Mouse (Mus musculus): ENCODE data around the gene Sstr5.
A peak's percentile ranks its signal among the peaks of the same experiment; 100 is the strongest.

Sstr5 gene

DNA sequence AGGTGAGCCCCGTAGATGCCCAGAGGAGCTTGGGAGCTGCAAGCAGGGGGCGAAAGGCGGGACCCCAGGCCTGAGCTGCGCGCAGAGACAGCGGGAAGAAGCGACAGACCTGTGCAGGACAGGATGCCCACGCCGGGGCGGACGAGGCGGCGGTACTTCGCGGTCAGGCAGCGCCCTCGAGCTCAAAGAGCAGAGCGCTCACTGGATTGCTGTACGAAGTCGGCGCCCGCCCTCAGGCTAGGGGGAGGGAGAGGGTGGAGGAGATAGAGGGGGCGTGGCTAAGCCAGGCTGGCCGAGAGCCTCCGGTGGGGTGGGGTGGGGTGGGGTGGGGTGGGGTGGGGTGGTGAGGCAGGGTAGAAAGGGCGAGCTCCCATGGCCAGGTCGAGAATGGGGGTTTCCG, at the start of gene Sstr5:
Gene Sstr5 (minus strand): TSS at position 276 of the 400 bp plus-strand sequence.
- peak; percentile 36 for DNase-seq

DNA sequence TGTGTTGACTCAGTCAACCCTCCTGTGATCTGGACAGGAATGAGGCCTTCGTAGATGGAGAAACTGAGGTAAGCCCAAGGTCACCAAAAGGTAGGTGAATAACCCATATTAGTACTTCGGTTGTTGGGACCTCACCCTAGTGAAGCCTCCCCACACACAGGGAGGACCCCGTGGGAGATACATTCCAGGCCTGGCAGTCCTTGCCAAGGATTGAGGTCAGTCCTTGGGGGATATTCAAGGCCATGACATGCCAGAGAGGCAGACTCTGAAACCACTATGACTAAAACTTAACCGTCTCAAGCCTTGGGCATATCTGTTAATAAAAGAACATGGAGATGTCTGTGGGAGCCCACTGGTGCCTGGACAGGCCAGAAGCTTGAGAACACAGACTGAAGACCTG, 44.7 kb upstream of the Sstr5 start:
- no peak for DNase-seq

DNA sequence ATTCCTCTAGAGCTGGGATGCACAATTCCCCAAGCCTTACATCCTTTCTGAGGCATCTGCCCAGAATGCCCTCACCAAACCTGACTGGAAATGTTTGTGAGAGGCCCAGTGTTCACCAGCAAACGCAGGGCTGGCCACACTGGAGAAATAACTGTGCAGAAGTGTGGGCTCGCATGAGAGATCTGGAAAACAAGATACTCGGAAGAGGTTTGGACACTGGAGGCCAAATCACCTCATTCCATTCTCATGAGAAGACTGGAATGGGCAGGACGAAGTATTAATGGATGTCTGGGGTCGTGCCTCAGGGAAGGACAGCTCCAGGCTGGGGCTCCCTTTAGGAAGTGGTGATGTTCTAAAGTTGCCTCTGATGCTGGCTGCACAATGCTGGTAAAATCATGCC, 43.6 kb upstream of the Sstr5 start:
- no peak for DNase-seq

DNA sequence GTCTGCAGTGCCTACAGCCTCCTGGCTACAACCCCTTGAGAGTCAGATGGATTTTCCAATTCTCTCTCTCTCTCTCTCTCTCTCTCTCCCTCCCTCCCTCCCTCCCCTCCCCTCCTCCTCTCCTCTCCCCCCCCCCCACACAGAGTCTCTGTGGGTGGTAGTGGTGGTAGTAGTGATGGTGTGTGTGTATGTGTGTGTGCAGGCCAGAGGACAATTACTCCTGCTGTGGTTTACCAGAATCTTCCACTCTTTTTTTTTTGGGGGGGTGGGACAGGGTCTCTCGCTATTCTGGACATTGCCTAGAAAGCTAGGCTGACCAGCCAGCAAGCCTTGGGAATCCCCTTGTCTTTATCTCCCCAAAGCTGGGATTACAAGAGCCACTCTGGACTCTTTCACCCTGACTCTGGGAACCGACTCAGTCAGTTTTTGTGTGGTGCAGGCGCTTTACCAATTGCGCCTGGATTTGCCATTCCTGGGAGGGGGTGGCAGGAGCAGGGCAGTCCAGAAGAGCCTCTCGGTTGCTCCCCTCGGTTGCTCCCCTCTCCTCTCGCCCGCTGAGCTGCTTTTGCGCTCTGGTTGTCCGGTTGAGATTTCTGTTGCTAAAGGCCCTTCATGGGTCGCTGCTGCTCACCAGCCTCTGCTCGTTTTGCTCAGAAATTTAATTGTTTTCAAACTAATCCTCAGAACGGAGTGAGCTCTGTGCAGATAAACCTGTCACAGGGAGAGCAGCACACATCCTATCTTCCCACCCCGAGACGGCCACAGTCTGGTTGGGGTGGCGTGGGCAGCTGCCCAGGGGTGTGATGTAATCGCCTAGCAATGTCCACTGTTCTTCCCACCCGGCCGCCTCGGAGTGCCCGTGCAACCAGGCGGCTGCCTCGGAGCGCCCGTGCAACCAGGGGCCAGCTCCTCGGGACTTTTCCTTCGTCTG, 42.1 kb upstream of the Sstr5 start:
- DNase-seq, result no peak

DNA sequence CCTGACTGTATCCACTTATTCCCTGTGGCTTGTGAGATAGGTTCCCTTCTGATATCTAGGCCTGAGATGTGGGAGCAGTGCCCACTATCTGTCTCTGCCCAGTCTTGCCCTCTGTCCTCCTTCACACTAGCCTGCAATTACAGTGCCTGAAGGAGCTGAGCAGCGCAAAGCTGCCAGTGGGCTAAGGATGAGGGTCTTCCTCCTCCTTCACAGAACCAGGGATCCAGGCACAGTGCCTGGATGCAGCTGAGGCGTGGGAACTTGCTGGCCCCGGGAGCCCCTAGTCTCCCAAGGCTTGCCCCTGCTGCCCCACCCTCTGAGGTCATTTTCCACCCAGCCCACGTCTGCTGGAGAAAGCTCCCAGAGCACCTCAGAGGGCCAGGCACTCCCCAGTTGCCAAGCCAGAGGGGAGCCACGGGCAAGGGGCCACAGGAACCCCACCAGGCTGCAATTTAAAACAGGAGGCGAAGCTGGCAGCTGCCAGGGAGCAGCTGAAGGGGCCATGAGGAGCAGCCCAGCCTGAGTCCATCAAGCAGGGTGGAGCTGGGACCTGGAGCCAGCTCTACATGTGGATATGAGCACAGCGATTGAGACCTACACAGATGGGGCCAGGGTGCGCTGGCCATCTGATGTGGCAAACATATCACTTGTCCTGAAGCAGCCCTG, 33.4 kb upstream of the Sstr5 start:
- DNase-seq, result no peak

DNA sequence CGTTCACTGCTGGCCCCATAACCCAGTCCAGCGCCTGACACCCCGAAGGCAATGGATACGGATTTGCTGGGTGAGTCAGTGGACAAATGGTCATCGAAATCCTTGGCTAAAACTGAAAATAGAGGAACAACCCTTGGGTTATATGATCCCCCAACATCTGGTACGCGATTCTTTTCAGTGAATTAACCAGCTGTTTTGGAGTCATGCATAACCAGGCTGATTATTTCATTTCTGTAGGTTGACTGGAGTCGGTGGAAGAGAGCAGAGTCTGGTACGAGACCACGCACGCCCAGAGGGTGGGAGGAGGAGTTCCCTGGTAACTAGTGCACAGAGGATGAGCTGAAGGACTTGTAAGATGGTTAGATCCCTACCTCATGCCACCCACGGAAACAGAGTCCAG, 25.0 kb upstream of the Sstr5 start:
- DNase-seq, result no peak

DNA sequence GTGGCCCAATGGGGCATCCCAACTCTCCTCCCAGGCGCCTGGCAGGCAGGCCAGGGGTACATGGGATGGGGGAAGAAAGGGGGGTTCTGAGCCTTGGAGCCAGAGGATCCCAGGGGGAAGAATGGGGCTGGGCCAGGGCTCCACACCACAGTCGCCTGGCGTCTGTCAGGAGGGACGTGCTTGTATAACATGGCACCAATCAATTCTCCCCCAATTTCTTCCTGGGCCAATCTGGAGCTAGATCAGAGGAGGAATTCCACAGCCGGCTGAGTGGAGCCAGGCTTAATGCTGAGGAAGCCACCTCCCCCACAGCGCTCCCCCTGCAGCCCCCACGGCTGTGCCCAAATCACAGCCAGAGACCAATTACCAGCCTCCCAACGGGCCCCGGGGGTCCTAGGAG, 23.4 kb upstream of the Sstr5 start:
- no peak for DNase-seq

DNA sequence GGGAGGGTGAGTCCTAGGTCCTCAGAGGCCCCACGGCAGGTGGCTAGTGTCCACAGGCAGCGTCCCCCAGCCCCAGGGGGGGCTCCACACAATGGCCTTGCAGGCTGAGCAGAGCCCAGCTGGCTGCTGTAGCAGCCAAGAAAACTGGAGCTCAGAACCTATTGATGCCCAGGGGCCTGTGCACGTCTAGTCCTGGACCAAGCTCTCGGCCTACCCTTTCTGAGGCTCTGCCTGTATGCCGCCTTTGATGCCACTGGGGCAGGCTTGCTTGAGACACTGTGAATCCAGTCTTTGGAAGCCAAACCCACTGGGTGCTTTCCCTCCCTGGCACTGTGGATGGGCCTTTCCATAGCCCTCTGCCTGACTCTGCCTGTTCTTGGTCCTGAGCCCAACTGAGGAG, 22.4 kb upstream of the Sstr5 start:
- DNase-seq, result no peak

DNA sequence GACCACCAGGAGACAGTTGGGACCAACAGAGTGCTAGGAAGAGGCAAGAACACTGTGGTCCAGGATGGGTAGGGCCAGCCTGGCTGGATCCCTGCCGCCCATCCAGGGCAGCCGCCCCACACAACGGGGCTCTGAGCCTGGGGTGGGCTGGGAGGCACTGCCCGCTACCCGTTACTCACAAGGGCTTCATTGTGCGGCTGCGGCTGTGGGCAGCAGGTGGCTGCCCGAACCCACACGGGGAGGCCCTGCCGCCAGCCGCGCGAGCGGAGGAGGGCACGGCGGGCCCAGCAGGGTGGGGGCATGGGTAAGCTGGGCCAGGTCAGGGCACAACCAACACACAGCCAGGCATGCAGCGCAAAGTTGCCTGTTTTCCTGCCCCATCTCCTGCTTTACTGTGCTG, 21.1 kb upstream of the Sstr5 start:
- no peak for DNase-seq

DNA sequence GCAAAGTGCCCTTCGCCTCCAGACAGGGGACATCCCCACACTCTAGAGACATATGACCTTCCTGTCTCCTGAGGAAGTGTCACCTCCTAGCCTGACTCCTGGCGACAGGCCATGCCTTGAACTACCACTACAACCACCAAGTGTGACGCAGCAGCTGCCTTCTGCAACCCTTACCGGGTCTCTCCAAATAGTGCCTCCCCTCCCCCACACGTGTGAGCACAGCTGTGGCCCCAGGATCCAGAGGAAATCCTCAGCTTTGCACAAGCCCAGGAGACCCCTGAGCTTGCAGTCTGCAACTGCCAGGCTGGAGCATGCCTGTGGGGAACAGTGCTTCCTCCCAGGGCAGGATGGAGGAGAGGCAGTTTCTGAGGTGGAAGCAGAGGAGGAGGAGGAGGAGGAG, 19.2 kb upstream of the Sstr5 start:
- DNase-seq, result no peak

DNA sequence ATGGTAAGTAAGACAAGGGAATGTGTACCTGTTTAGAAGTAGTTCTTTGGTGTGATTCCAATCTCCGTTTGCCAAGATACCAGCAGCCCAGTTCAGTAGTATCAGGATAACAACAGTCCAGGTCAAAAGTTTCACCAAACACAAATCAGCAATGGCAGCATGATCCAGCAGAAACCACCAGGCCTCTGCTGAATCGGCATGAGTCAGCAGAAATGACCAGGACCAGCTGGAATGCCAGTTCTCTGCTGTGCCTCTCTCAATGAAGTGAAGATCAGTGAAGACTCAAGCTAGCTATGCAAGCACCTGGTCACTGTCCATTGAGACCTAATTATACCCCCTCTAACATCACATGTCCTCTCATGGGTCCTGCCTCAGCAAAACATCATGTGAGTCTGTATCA, 17.0 kb upstream of the Sstr5 start:
- DNase-seq, result no peak

DNA sequence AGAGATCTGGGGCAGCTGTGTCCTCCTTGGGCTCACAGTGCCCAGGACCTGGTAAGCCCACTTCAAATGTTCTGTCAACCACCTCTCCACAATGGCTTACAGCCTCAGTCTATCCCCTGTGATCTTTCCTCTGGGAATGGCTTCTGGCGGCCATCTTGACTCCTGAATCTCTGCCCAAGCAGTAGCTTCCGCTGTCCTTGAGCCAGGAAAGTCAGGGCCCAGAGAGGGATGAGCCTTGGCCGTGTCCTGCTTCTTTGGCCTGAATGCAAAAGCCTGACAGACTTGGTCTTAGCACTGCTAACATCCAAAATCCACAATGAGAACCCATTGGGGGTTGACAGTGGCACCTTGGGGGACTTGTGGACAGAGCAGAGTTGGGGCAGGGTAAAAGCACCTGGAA, 14.8 kb upstream of the Sstr5 start:
- DNase-seq, result no peak

DNA sequence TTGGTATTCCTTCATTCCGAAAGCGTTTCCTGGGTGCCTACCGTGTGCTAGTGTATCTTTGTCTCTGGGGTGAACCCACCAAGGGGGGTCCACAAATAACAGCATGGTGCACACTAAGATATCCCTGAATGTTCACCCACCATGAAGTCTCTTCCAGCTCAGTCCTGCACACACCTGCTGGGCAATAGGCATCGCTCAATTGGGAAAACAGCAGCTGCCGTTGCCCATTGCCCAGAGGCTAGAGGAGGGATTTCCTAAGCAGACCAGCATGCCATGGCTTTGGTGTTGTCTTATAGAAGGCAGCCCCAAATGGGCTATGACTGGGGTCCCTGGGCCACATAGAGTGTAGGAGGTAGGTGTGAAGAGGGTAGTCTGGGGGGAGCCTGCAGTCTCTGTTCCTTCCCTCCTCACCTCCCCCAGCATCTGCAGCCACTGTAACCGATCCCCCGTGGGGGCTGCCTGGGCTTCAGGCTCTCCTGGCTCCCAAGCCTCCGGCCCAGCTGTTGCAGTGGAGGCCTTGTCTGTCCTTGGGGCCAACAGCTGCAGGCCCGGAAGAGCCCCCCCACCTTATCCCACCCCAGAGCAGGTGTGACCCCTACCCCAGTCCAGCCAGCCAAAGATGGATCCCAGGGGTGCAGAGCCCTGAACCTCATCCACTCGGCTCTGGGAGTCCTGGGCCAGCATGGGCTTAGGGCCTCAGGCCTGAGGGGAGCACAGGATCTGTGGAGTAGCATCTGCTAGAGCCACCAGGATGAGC, 13.2 kb upstream of the Sstr5 start:
- no peak for DNase-seq

DNA sequence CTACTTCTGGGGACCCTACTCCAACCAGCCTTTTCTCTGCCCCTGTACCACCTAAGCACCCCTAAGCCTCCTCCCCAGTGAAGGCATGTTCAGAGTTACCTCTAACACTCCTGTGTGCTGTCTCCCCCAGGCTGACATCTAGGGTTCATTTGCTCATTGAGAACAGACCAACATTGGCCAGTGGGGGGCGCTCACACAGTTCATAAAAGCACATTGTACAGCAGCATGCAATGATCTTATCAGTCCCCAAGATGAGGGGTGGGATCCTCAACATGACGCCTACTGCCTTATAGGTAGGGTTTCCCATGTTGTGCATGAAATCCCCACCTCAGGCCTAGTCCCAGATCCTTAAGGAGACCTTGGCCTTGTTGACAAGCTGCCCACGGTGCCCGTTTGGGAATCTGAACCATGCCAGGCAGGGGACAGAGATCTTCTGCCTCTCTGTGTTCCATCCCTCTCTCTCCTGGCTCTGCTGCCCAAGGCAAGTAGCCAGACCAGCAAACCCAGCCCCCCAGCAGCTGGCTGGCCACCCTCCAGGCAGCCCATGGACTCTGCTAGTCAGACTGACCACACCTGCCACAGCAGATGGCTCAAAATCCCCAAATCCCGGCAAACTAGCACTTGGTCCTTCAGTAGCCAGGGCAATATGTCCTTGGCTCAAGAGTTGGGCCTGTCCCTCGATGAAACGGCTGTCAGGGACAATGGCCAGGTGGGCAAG, 11.9 kb upstream of the Sstr5 start:
- peak; percentile 40 for DNase-seq

DNA sequence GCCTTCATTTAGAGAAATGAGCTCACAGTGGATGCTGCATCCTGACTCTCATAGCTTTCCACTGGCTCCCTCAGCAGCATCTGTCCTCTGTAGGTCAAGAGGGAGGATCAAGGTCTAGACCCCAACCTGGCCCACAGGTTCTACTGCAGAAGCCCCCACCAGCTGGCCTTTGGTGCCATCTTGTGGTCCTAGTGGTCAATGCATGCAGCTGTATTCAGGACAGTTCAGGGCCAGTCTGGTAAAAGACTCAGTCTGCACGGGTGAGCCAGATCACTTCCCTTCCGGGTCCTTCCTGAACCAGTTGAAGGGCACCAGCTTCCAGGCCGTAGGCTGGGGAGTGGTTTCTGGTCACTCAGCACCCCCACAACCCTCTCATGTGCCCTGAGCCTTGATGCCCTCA, 10.7 kb upstream of the Sstr5 start:
- DNase-seq, result peak; percentile 62

DNA sequence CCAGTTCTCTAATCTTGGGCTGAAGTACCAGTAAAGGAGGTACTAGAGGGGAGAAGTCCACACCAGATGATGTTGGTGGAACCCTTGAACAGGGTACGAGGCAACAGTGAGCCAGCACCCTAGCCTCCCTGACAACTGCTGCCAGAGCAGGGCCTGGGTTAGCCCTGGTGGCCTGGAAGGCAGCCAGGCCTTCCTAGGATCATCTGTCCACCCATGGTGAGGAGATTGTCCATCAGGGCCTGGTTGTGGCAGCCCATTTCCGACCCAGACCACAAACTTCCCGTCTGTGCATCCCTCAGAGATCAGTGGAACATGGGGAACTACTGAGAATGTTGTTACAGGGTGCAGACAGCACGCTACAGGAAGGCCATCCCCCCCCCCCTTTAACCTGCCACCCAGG, 5.5 kb upstream of the Sstr5 start:
- no peak for DNase-seq

DNA sequence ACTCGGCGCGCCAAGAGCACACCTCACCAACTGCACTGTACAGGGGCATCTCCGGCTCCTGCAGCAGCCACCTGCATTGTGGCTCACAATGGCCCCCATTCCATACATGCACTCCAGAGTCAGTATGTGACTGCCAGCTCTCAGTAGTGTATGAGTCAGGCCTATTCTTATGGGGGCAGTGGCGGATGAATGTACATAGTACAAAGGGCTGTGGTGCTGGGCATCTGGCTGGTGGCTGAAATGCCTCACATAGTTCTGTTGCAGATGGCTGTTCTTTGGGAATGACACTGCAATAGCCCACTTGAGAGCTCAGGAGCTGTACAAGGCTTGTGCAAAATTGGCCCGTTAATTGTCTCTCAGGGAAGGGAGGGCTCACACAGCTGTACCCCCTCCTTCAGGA, 15.0 kb downstream of the Sstr5 start:
- no peak for DNase-seq

DNA sequence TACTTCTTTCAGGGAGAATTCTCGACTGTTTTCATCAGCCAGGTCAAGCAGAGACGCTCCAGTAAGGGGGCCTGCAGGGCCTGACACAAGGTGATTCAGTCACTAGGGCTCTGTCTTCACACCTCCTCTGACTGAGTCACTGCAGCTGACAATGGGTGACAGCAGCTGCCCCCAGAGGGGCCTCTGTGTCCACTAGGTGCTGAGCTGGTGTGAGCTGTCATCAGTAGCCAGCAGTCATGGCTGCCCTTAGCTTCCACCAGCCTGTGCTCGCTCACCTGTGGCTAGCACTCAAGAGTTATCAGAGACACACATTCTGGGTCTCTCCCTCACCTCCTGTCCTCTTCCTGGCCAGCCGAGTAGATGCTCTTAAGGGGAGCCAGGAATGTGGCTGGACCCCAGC, 16.3 kb downstream of the Sstr5 start:
- DNase-seq, result no peak

DNA sequence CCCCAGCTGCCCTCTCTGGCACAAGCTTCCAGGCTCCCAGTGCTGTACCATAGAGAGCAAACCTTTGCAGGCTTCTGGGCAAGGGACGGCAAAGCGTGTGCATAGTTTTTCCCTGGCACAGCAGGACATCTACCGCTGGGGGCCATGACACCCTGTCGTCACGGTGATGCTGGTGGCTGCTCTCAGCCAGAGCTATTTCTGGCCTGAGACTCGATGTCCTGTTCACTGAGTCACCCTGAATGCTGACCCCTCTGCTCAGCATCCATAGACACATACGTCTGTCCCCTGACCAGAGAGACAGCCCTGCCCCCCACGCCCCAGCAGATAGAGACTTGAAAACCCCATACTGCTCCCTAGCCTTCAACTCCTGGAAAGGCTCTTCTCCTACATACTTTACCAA, 16.9 kb downstream of the Sstr5 start:
- DNase-seq, result no peak

DNA sequence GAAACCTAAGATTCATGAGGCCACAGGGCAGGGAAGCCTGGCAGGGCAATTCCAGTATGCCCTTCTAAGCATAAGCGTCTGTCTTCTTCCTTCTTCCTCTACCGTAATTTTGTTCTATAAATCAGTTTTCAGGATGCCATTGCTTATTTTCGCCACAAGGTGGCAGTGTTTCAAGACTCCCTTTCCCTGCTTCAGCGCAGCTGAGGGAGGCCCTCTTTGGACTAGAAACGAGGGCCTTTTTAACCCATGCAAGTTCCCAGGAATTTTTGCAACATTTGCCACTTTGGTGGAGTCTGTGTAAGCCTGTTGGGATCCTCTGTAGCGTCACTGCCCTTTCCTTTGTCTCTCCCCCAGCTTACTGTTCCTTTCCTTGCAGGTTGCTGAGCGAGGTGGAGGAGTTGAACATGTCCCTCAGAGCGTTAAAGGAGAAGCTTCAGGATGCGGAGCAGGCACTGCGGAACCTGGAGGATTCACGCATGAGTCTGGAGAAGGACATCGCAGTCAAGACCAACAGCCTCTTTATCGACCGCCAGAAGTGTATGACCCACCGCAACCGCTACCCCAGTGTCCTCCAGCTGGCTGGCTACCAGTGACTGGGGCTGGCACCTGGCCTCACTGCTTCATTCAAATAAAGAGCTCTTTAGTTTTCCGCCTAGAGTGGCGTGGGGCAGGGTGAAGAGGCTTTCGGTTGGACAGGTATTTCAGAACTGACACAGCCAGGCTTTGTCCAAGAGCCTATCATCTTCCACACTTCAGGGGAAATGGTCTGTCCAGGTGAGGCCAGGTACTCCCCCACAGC, 20.9 kb downstream of the Sstr5 start:
- peak; percentile 23 for DNase-seq

DNA sequence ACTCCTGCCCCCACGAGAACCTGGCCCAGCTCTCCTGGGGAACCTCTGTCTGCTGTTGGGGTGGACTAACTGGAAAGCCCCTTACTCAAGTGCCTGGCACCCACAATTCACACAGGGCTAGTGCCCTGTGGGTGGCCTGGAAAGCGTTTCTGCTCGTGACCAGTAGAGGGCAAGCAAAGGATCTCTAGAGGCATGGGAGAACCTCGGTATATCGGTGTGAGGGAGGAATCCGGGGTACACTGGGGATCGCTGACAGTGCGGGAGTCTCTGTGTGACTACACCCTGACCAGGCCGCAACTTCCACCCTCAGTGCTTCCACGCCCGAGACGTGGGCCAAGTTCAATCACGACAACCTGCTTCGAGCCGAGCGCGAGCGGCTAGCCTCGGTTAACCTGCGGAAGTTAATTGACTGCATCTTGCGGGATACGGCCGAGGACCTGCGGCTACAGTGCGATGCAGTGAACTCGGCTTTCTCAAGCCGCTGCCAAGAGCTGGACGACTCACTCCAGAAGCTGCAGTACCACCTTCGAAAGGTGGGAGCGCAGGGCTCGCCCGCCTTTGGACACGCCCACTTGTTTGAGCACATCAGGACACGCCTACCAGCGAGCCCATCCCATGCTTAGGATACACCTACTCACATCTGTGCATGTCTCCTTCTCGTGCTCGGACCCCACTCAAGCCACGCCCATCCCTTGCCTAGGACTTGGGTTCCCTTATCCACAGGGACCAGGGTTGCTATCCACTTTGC, 22.6 kb downstream of the Sstr5 start:
- DNase-seq, result peak; percentile 71

Data from liver (tissue).